11 mouse cellular contexts compared by ENCODE assay signal in the genomic region with DNA sequence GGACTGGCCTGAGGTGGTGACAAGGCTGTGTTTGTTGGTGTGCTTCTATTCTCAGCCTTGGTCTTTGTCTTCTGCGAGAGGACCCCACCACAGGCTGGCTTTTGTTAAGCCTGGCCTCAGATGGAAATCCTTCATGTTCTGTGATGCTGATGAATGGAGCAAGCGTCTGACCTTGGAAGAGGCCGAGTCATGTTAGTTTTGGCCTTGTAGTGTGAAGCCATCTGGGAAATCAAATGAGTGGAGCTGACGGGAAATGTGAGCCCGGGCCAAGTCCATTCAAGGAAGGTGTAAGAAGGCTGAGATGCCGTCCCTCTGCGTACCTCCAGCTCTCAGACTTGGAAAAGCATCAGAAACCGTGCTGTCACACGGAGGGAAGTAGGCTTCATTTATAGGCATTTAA.
DNase-seq lines count a peak whose midpoint lies in the region; ATAC-seq and TF ChIP-seq lines count a peak whose summit lies in the region.
"Had no signal": no experiment of that assay in that cellular context is flagged by ENCODE, and none has a peak within 500 bp of the region (broad histone marks: within the 10 kb centered on the region; RNA-seq: fewer than 3 reads in every experiment).

No protein-coding gene starts in this region.

- peaks cover 18% of the 10 kb centered on the region for H3K4me1 ChIP-seq in embryonic facial prominence, embryonic 14.5 days (ENCODE audit: control insufficient read depth, insufficient read depth, low read length)
- peaks cover 40% of the 10 kb centered on the region for H3K4me1 ChIP-seq in embryonic facial prominence, embryonic 10.5 days
- H3K4me1 ChIP-seq in kidney, postnatal 0 days (replicated peaks; ENCODE audit: insufficient read depth, low read length) = 0 out of 2 replicates have a peak, but pooled peaks cover 7% of the 10 kb centered on the region
- H3K4me1 ChIP-seq in midbrain, embryonic 11.5 days (ENCODE audit: control insufficient read depth, insufficient read depth, low read length) = no peaks in the 10 kb centered on the region
- no peaks in the 10 kb centered on the region for H3K4me1 ChIP-seq in stomach, postnatal 0 days (replicated peaks; ENCODE audit: control insufficient read depth, insufficient read depth)
- H3K4me1 ChIP-seq: forebrain, embryonic 12.5 days had no signal

- peak; percentile 42 for DNase-seq in embryonic facial prominence, embryonic 14.5 days (ENCODE audit: low spot score)
- no peak for DNase-seq in embryonic facial prominence, embryonic 10.5 days (ENCODE audit: low spot score)
- DNase-seq in R1 (ENCODE audit: low read depth, low spot score) = peak; percentile 11
- DNase-seq in heart, adult 18-20 months = peak; percentile 55 to 65
- peak; percentile 30 for DNase-seq in kidney, postnatal 0 days (ENCODE audit: low spot score)
- DNase-seq in midbrain, embryonic 11.5 days (ENCODE audit: low spot score, missing footprints) = no peak
- no peak for DNase-seq in layer of hippocampus, adult 2 months (ENCODE audit: low spot score in 2 of 2)
- DNase-seq in stomach, postnatal 0 days (ENCODE audit: low spot score) = no peak

- no peaks in the 10 kb centered on the region for H3K9me3 ChIP-seq in embryonic facial prominence, embryonic 14.5 days (ENCODE audit: control insufficient read depth, low read length)
- H3K9me3 ChIP-seq in embryonic facial prominence, embryonic 10.5 days = no peaks in the 10 kb centered on the region
- no peaks in the 10 kb centered on the region for H3K9me3 ChIP-seq in kidney, postnatal 0 days (replicated peaks; ENCODE audit: low read length)
- H3K9me3 ChIP-seq in midbrain, embryonic 11.5 days (ENCODE audit: control insufficient read depth, low read length) = no peaks in the 10 kb centered on the region
- no peaks in the 10 kb centered on the region for H3K9me3 ChIP-seq in stomach, postnatal 0 days (ENCODE audit: control insufficient read depth, low read length)
- H3K9me3 ChIP-seq: forebrain, embryonic 12.5 days had no signal

- no peak overlapping the region for H3K27ac ChIP-seq in embryonic facial prominence, embryonic 14.5 days (replicated peaks; ENCODE audit: low read depth, low read length)
- no peak overlapping the region for H3K27ac ChIP-seq in embryonic facial prominence, embryonic 10.5 days (replicated peaks)
- no peak overlapping the region for H3K27ac ChIP-seq in kidney, postnatal 0 days
- no peak overlapping the region for H3K27ac ChIP-seq in midbrain, embryonic 11.5 days (ENCODE audit: low read depth, low read length)
- no peak overlapping the region for H3K27ac ChIP-seq in layer of hippocampus, adult 2 months
- H3K27ac ChIP-seq in stomach, postnatal 0 days (replicated peaks) = no peak overlapping the region
- H3K27ac ChIP-seq: forebrain, embryonic 12.5 days; macrophage had no signal

- no peak for TF ChIP-seq EP300 in stomach, postnatal 0 days (optimal IDR thresholded peaks at IDR 0.05)

- no peak overlapping the region for H3K9ac ChIP-seq in embryonic facial prominence, embryonic 14.5 days (ENCODE audit: low read depth, low read length)
- H3K9ac ChIP-seq in kidney, postnatal 0 days (ENCODE audit: low read depth, low read length) = no peak overlapping the region
- no peak overlapping the region for H3K9ac ChIP-seq in midbrain, embryonic 11.5 days (ENCODE audit: low read length)
- no peak overlapping the region for H3K9ac ChIP-seq in stomach, postnatal 0 days (ENCODE audit: low read length)
- H3K9ac ChIP-seq: forebrain, embryonic 12.5 days had no signal

- H3K27me3 ChIP-seq in embryonic facial prominence, embryonic 14.5 days (replicated peaks; ENCODE audit: control insufficient read depth, insufficient read depth, low read length) = no peaks in the 10 kb centered on the region
- no peaks in the 10 kb centered on the region for H3K27me3 ChIP-seq in embryonic facial prominence, embryonic 10.5 days (replicated peaks; ENCODE audit: low read depth, poor library complexity, severe bottlenecking)
- no peaks in the 10 kb centered on the region for H3K27me3 ChIP-seq in kidney, postnatal 0 days (ENCODE audit: insufficient read depth, low read length)
- H3K27me3 ChIP-seq in midbrain, embryonic 11.5 days (ENCODE audit: control insufficient read depth, insufficient read depth, low read length) = no peaks in the 10 kb centered on the region
- H3K27me3 ChIP-seq in stomach, postnatal 0 days (ENCODE audit: control insufficient read depth, insufficient read depth, low read length) = no peaks in the 10 kb centered on the region
- H3K27me3 ChIP-seq: forebrain, embryonic 12.5 days had no signal

- H3K36me3 ChIP-seq in embryonic facial prominence, embryonic 14.5 days (ENCODE audit: control insufficient read depth, insufficient read depth, low read length) = no peaks in the 10 kb centered on the region
- H3K36me3 ChIP-seq in embryonic facial prominence, embryonic 10.5 days (replicated peaks) = no peaks in the 10 kb centered on the region
- no peaks in the 10 kb centered on the region for H3K36me3 ChIP-seq in kidney, postnatal 0 days (ENCODE audit: insufficient read depth, low read length)
- no peaks in the 10 kb centered on the region for H3K36me3 ChIP-seq in midbrain, embryonic 11.5 days (ENCODE audit: control insufficient read depth, insufficient read depth, low read length)
- H3K36me3 ChIP-seq in stomach, postnatal 0 days (ENCODE audit: control insufficient read depth, insufficient read depth, low read length) = no peaks in the 10 kb centered on the region
- H3K36me3 ChIP-seq: forebrain, embryonic 12.5 days had no signal

- no peak overlapping the region for H3K4me3 ChIP-seq in embryonic facial prominence, embryonic 14.5 days (ENCODE audit: low read depth, low read length)
- H3K4me3 ChIP-seq in embryonic facial prominence, embryonic 10.5 days = no peak overlapping the region
- H3K4me3 ChIP-seq in kidney, postnatal 0 days (replicated peaks; ENCODE audit: low read depth, low read length) = no peak overlapping the region
- H3K4me3 ChIP-seq in midbrain, embryonic 11.5 days (ENCODE audit: low read depth, low read length) = no peak overlapping the region
- H3K4me3 ChIP-seq in layer of hippocampus, adult 2 months = no peak overlapping the region
- no peak overlapping the region for H3K4me3 ChIP-seq in stomach, postnatal 0 days (ENCODE audit: low read depth, low read length)
- H3K4me3 ChIP-seq: forebrain, embryonic 12.5 days; myocyte had no signal

- WGBS in embryonic facial prominence, embryonic 14.5 days = 57% methylated on average over 9 of the region's 9 CpGs
- 77% methylated on average over 9 of the region's 9 CpGs for WGBS in embryonic facial prominence, embryonic 10.5 days
- WGBS in kidney, postnatal 0 days = 45% methylated on average over 9 of the region's 9 CpGs
- WGBS in midbrain, embryonic 11.5 days = 81% methylated on average over 9 of the region's 9 CpGs
- 66% methylated on average over 9 of the region's 9 CpGs for WGBS in stomach, postnatal 0 days

- H3K4me2 ChIP-seq in embryonic facial prominence, embryonic 14.5 days (ENCODE audit: low read depth, low read length) = no peak overlapping the region
- H3K4me2 ChIP-seq in kidney, postnatal 0 days (ENCODE audit: low read length) = no peak overlapping the region
- no peak overlapping the region for H3K4me2 ChIP-seq in midbrain, embryonic 11.5 days
- H3K4me2 ChIP-seq in stomach, postnatal 0 days (replicated peaks; ENCODE audit: low read depth) = no peak overlapping the region
- H3K4me2 ChIP-seq: forebrain, embryonic 12.5 days had no signal

- TF ChIP-seq CTCF in kidney, postnatal 0 days (IDR thresholded peaks at IDR 0.05; ENCODE audit: low read depth) = no peak
- no peak for TF ChIP-seq CTCF in layer of hippocampus, adult 2 months (conservative IDR thresholded peaks at IDR 0.05)
- TF ChIP-seq CTCF in stomach, postnatal 0 days (IDR thresholded peaks at IDR 0.05; ENCODE audit: low read depth) = no peak

- ATAC-seq in embryonic facial prominence, embryonic 14.5 days (ENCODE audit: low read depth) = no peak; the same call in 1 of the 2 replicates
- no peak for ATAC-seq in kidney, postnatal 0 days (replicated peaks; ENCODE audit: low FRiP score, low read depth)
- no peak for ATAC-seq in midbrain, embryonic 11.5 days (ENCODE audit: low FRiP score)
- ATAC-seq in stomach, postnatal 0 days (ENCODE audit: low FRiP score, low TSS enrichment) = no peak

Comparison
In these comparisons a context has a peak if more than half of its experiments do, and no peak if none do; other contexts are left out.
1. DNase-seq: peak in embryonic facial prominence, embryonic 14.5 days (single experiment), R1 (single experiment), heart, adult 18-20 months (2 of 2) and kidney, postnatal 0 days (single experiment); none in embryonic facial prominence, embryonic 10.5 days (single experiment), midbrain, embryonic 11.5 days (single experiment), layer of hippocampus, adult 2 months (0 of 2) and stomach, postnatal 0 days (single experiment).